Mouse (Mus musculus): ENCODE measurements around the gene Tceanc2. TPM values are rescaled to one million over a fixed set of nuclear protein-coding genes. Genes with fewer than 3 reads are reported as not detected.

Gene Tceanc2
- polyA plus RNA-seq, 1 experiment from 2014 or later = 12.7 TPM

DNA sequence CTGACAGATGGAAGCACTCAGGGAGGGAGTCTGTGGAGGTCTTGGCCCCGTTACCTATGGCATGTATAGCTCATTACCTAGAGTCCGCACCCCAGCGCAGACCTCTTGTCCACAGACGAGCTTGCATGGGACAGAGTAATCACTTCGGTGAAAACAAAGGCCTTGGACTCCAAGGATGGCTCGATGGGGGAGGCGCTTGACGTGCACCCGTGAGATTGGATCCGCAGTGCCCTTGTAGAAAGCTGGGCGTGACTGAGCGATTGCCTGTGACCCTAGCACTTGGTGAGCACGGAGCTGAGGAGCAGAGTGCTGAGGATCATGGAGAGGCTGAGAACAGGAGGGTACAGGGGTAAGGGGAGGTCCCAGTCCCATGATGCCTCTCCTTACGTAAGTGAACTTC, 87.2 kb downstream of the Tceanc2 start:
- 84% methylated on average over 14 of the region's 14 CpGs for WGBS (ENCODE audit: insufficient replicate concordance)
- no peak overlapping the region for H3K27ac ChIP-seq (ENCODE audit: low read depth)
- H3K4me1 ChIP-seq (ENCODE audit: insufficient read depth) = 0 out of 2 replicates have a peak, but pooled peaks cover 2% of the 10 kb centered on the region
- TF ChIP-seq EP300 (IDR thresholded peaks at IDR 0.05; ENCODE audit: low read depth) (no peak), CTCF (IDR thresholded peaks at IDR 0.05; ENCODE audit: low read depth) (no peak)
- no peaks in the 10 kb centered on the region for H3K9me3 ChIP-seq (ENCODE audit: low read length)
- no peak for DNase-seq
- H3K36me3 ChIP-seq (replicated peaks; ENCODE audit: insufficient read depth, low read length) = no peaks in the 10 kb centered on the region
- H3K9ac ChIP-seq (replicated peaks) = no peak overlapping the region
- H3K4me2 ChIP-seq (ENCODE audit: low read depth, low read length) = no peak overlapping the region
- no peak overlapping the region for H3K4me3 ChIP-seq (ENCODE audit: low read depth, low read length)
- H3K27me3 ChIP-seq (ENCODE audit: insufficient read depth, low read length) = no peaks in the 10 kb centered on the region
- no peak for ATAC-seq

DNA sequence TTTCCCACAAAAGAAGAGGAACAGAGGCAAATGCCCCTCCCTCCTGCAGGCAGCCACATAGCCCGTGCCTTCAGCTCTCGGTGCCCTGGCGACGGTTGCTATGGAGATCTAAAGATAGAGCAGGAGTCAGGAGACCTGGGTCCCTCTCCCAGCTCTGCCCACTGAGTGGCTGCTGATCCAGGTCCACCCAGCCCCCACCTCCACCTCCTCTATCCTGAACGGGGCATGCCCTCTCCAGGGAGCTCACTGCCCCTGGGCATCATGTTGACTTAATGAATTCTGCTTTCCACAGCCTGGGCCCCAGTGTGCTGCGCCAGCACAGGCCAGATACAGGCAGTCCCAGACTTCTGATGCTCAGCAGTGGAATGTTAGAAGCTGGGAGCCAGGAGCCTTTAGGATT, 94.1 kb downstream of the Tceanc2 start:
- WGBS (ENCODE audit: insufficient replicate concordance) = 41% methylated on average over 6 of the region's 6 CpGs

DNA sequence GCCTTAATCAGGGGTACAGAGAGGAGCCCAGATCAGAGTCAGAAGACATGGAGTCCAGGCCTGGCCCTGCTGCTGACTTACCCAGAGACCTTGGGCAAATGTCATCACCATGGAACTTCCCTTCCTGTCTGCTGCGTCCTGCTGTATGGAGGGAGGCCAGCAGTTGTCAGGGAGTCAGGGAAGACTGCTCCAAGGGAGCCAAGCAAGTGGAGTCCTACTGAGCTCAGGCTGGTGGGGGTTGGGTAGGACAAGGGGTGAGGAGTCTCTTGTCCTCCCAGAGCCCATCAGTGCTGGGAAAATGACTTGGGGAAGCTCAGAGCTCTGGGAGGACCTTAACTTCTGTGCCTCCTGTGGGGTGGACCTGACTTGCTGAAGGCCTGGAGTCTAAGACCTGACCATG, 94.6 kb downstream of the Tceanc2 start:
- no peak overlapping the region for H3K4me3 ChIP-seq (ENCODE audit: low read depth, low read length)
- no peaks in the 10 kb centered on the region for H3K9me3 ChIP-seq (ENCODE audit: low read length)
- no peak for ATAC-seq
- H3K9ac ChIP-seq (replicated peaks) = no peak overlapping the region
- no peak overlapping the region for H3K27ac ChIP-seq (ENCODE audit: low read depth)
- H3K36me3 ChIP-seq (replicated peaks; ENCODE audit: insufficient read depth, low read length) = no peaks in the 10 kb centered on the region
- H3K4me2 ChIP-seq (ENCODE audit: low read depth, low read length) = no peak overlapping the region
- H3K27me3 ChIP-seq (ENCODE audit: insufficient read depth, low read length) = no peaks in the 10 kb centered on the region
- TF ChIP-seq EP300 (IDR thresholded peaks at IDR 0.05; ENCODE audit: low read depth) = no peak
- WGBS (ENCODE audit: insufficient replicate concordance) = 27% methylated on average over 1 of the region's 1 CpGs
- no peak for DNase-seq
- no peaks in the 10 kb centered on the region; the same call in 1 of the 2 replicates for H3K4me1 ChIP-seq (ENCODE audit: insufficient read depth)

More for the DNA sequence above, 94.1 kb downstream of the Tceanc2 start:
- Histone ChIP-seq H3K4me2 (ENCODE audit: low read depth, low read length) (no peak overlapping the region), H3K4me1 (ENCODE audit: insufficient read depth) (no peaks in the 10 kb centered on the region; the same call in 1 of the 2 replicates), H3K27me3 (ENCODE audit: insufficient read depth, low read length) (no peaks in the 10 kb centered on the region), H3K4me3 (ENCODE audit: low read depth, low read length) (no peak overlapping the region), H3K9me3 (ENCODE audit: low read length) (no peaks in the 10 kb centered on the region), H3K27ac (ENCODE audit: low read depth) (no peak overlapping the region), H3K36me3 (replicated peaks; ENCODE audit: insufficient read depth, low read length) (no peaks in the 10 kb centered on the region), H3K9ac (replicated peaks) (no peak overlapping the region)
- DNase-seq (no peak), ATAC-seq (no peak)
- TF ChIP-seq CTCF (IDR thresholded peaks at IDR 0.05; ENCODE audit: low read depth) (no peak), EP300 (IDR thresholded peaks at IDR 0.05; ENCODE audit: low read depth) (no peak)

Other genes starting within 250 kb of the Tceanc2 start
- 36.2 and 38.6 TPM in 2 replicates for gene Mrpl37, start 112.2 kb downstream of the Tceanc2 start, polyA plus RNA-seq (2015; fragmentation: Nextera tagmentation; extraction: Ambion mirVana)
- gene Cyb5rl, start 112.1 kb downstream of the Tceanc2 start, polyA plus RNA-seq (2015; fragmentation: Nextera tagmentation; extraction: Ambion mirVana) = 2.8 and 3.1 TPM in 2 replicates
- gene Cdcp2, start 82.2 kb downstream of the Tceanc2 start, polyA plus RNA-seq (2015; fragmentation: Nextera tagmentation; extraction: Ambion mirVana) = not detected in 2 replicates
- 282 and 296 TPM in 2 replicates for gene Tmem59, start 717 bp downstream of the Tceanc2 start, polyA plus RNA-seq (2015; fragmentation: Nextera tagmentation; extraction: Ambion mirVana)
- not detected in 2 replicates for gene Ldlrad1, start 30.1 kb upstream of the Tceanc2 start, polyA plus RNA-seq (2015; fragmentation: Nextera tagmentation; extraction: Ambion mirVana)
- gene Lrrc42, start 74.4 kb upstream of the Tceanc2 start, polyA plus RNA-seq (2015; fragmentation: Nextera tagmentation; extraction: Ambion mirVana) = 15.0 and 15.9 TPM in 2 replicates
- 17.4 and 18.1 TPM in 2 replicates for gene Hspb11, start 74.5 kb upstream of the Tceanc2 start, polyA plus RNA-seq (2015; fragmentation: Nextera tagmentation; extraction: Ambion mirVana)
- 6.0 and 10.3 TPM in 2 replicates for gene Dio1, start 128.1 kb upstream of the Tceanc2 start, polyA plus RNA-seq (2015; fragmentation: Nextera tagmentation; extraction: Ambion mirVana)
- gene Yipf1, start 135.2 kb upstream of the Tceanc2 start, polyA plus RNA-seq (2015; fragmentation: Nextera tagmentation; extraction: Ambion mirVana) = 35.8 and 35.9 TPM in 2 replicates
- 7.6 and 8.9 TPM in 2 replicates for gene Ndc1, start 188.7 kb upstream of the Tceanc2 start, polyA plus RNA-seq (2015; fragmentation: Nextera tagmentation; extraction: Ambion mirVana)

Data from liver, postnatal 0 days (tissue).